Mouse (Mus musculus) stomach, embryonic 16.5 days (tissue): ENCODE measurements at regions not wholly inside any gene's neighbourhood (a gene's known extent, or its start where the extent isn't known, plus 50 kb on each side); places are given as distances from the start of the nearest gene placed in this dataset.

Experiments
- ATAC-seq: fragments of 200-750 bp; cut with Nextera tagmentation; 2 replicates; pipeline ENCODE4 v1.8.0; 2017; ENCODE audit warnings: moderate number of reproducible peaks, moderate TSS enrichment; ENCODE audit not compliant: insufficient read depth, low FRiP score
- H3K27ac ChIP-seq: fragments of 300-500 bp; sonication (generic); 2 replicates; pipeline ENCODE4 v1.5.1; 2014; ENCODE audit warnings: low read length
- H3K27me3 ChIP-seq: fragments of 300-500 bp; sonication (generic); 2 replicates; pipeline ENCODE4 v1.6.1; 2014; ENCODE audit warnings: low read length, control low read depth, mixed read lengths; ENCODE audit not compliant: control insufficient read depth, insufficient read depth
- H3K36me3 ChIP-seq: fragments of 300-500 bp; sonication (generic); 2 replicates; pipeline ENCODE4 v1.6.1; 2014; ENCODE audit warnings: low read length; ENCODE audit not compliant: control insufficient read depth, insufficient read depth
- H3K4me1 ChIP-seq: fragments of 300-500 bp; sonication (generic); 2 replicates; pipeline ENCODE4 v1.6.1; 2014; ENCODE audit warnings: low read length, control low read depth, mixed read lengths; ENCODE audit not compliant: control insufficient read depth, insufficient read depth
- H3K4me2 ChIP-seq: fragments of 300-500 bp; sonication (generic); 2 replicates; pipeline ENCODE4 v1.6.1; 2014; ENCODE audit warnings: low read depth, low read length, mixed read lengths
- H3K4me3 ChIP-seq: fragments of 300-500 bp; sonication (generic); replicated peaks from 2 replicates; pipeline ENCODE4 v1.5.1; 2014; ENCODE audit warnings: mild to moderate bottlenecking, low read length
- H3K9ac ChIP-seq: fragments of 300-500 bp; sonication (generic); 2 replicates; pipeline ENCODE4 v1.6.1; 2014; ENCODE audit warnings: low read length
- H3K9me3 ChIP-seq: fragments of 300-500 bp; sonication (generic); replicated peaks from 2 replicates; pipeline ENCODE4 v1.6.1; 2016; ENCODE audit warnings: low read length, control low read depth; ENCODE audit not compliant: control insufficient read depth
- WGBS: fragments of 180-500 bp; shearing (Covaris S2); extraction: QIAGEN DNeasy Blood & Tissue Kit; methylation state at CpG from one replicate; pipeline ENCODE4 v1.1.7; 2014; 5-methylcytosine and 5-hydroxymethylcytosine counted together

GRCm38 (mm10) chr3:136432072-136432471 is 106.2 kb upstream of the Bank1 start:
- Histone ChIP-seq H3K4me2 (no peak overlapping the region), H3K36me3 (no peaks in the 10 kb centered on the region), H3K9ac (no peak overlapping the region), H3K27ac (no peak overlapping the region), H3K9me3 (no peaks in the 10 kb centered on the region), H3K27me3 (peaks cover 4% of the 10 kb centered on the region; the same call in 1 of the 2 replicates), H3K4me1 (no peaks in the 10 kb centered on the region), H3K4me3 (no peak overlapping the region)
- ATAC-seq: no peak
- WGBS: 79% methylated on average over 3 of the region's 3 CpGs

- no peak overlapping the region for H3K9ac ChIP-seq
- no peaks in the 10 kb centered on the region for H3K36me3 ChIP-seq
- H3K9me3 ChIP-seq: no peaks in the 10 kb centered on the region
- no peak overlapping the region for H3K4me3 ChIP-seq
- peaks cover 4% of the 10 kb centered on the region; the same call in 1 of the 2 replicates for H3K27me3 ChIP-seq
- H3K27ac ChIP-seq: no peak overlapping the region
- H3K4me1 ChIP-seq: no peaks in the 10 kb centered on the region
- no peak for ATAC-seq
- 83% methylated on average over 2 of the region's 2 CpGs for WGBS
- no peak overlapping the region for H3K4me2 ChIP-seq
These were observed 101.6 kb upstream of the Bank1 start for GRCm38 (mm10) chr3:136427427-136427826.

GRCm38 (mm10) chr3:136426539-136427194 is 100.8 kb upstream of the Bank1 start:
- ATAC-seq: no peak
- Histone ChIP-seq H3K4me3 (no peak overlapping the region), H3K27me3 (peaks cover 4% of the 10 kb centered on the region; the same call in 1 of the 2 replicates), H3K4me2 (no peak overlapping the region), H3K9me3 (no peaks in the 10 kb centered on the region), H3K36me3 (no peaks in the 10 kb centered on the region), H3K27ac (no peak overlapping the region), H3K9ac (no peak overlapping the region), H3K4me1 (no peaks in the 10 kb centered on the region)
- 68% methylated on average over 8 of the region's 8 CpGs for WGBS

DNA sequence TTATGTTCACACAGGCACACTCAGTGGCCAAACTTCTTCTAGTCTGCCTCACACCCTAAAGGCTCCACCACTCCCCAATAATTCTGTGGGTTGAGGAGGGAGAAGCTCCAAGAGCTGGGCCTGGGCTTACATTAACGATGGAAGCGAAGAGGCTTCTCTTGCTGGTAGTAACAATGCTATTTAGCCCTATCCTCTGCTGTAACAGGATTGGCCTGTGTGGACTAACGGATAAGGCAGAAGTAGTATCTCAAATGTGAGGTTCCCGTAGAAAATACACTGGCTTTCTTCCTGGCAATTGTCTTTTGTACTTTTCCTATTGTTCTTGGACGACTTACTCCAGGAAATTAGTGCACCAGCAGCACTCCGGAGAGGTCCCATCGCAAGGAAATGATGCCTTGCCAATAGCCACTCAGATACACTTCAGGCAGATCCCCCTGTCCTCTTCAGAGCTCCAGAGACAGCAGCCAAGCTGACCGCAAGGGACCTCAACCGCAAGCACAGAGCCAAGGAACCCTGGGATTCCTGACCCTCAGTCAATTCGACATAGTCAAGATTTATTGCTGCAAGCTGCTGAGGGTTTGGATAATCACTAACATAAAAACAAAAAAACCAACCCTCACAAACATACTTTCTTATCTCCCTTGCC is 96.2 kb upstream of the Bank1 start:
- no peak overlapping the region for H3K27ac ChIP-seq
- H3K4me1 ChIP-seq: no peaks in the 10 kb centered on the region
- 71% methylated on average over 10 of the region's 10 CpGs for WGBS
- H3K4me3 ChIP-seq: no peak overlapping the region
- no peaks in the 10 kb centered on the region for H3K27me3 ChIP-seq
- no peak overlapping the region for H3K9ac ChIP-seq
- H3K36me3 ChIP-seq: no peaks in the 10 kb centered on the region
- ATAC-seq: no peak
- no peaks in the 10 kb centered on the region for H3K9me3 ChIP-seq
- H3K4me2 ChIP-seq: no peak overlapping the region

- H3K9ac ChIP-seq: no peak overlapping the region
- no peaks in the 10 kb centered on the region for H3K27me3 ChIP-seq
- WGBS: 75% methylated on average over 8 of the region's 8 CpGs
- no peak for ATAC-seq
- no peaks in the 10 kb centered on the region for H3K4me1 ChIP-seq
- no peak overlapping the region for H3K27ac ChIP-seq
- H3K4me3 ChIP-seq: no peak overlapping the region
- no peaks in the 10 kb centered on the region for H3K36me3 ChIP-seq
- no peaks in the 10 kb centered on the region for H3K9me3 ChIP-seq
- no peak overlapping the region for H3K4me2 ChIP-seq
These were observed 79.7 kb upstream of the Bank1 start for GRCm38 (mm10) chr3:136405606-136406005.

DNA sequence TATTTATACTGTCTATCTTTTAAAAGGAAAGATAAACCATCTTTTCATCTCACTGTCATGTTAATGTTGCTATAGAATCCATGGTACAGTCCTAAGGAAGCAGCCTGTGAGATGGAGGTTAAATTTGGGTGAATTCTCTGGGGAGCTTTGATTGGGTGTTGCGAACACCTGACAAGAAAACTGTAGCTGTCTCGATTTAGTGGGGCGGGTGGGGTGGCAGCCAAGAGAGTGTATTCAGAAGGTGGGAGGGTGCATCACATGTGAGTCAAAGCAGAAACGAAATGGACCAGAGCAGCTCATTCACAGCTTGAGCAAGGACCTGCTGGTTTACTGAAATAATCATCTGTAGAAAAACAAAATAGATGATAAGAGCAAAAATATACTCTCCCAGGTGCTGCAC is 57.4 kb upstream of the Bank1 start:
- no peak for ATAC-seq
- Histone ChIP-seq H3K9ac (no peak overlapping the region), H3K9me3 (no peaks in the 10 kb centered on the region), H3K4me1 (0 out of 2 replicates have a peak, but pooled peaks cover 2% of the 10 kb centered on the region), H3K36me3 (no peaks in the 10 kb centered on the region), H3K27me3 (no peaks in the 10 kb centered on the region), H3K27ac (no peak overlapping the region), H3K4me3 (no peak overlapping the region), H3K4me2 (no peak overlapping the region)
- 69% methylated on average over 4 of the region's 4 CpGs for WGBS

- 46% methylated on average over 7 of the region's 7 CpGs for WGBS
- Histone ChIP-seq H3K9me3 (no peaks in the 10 kb centered on the region), H3K4me3 (no peak overlapping the region), H3K4me1 (0 out of 2 replicates have a peak, but pooled peaks cover 2% of the 10 kb centered on the region), H3K9ac (no peak overlapping the region), H3K27ac (no peak overlapping the region), H3K4me2 (no peak overlapping the region), H3K36me3 (no peaks in the 10 kb centered on the region), H3K27me3 (no peaks in the 10 kb centered on the region)
- no peak for ATAC-seq
These were observed 54.8 kb upstream of the Bank1 start for GRCm38 (mm10) chr3:136380644-136381043.

DNA sequence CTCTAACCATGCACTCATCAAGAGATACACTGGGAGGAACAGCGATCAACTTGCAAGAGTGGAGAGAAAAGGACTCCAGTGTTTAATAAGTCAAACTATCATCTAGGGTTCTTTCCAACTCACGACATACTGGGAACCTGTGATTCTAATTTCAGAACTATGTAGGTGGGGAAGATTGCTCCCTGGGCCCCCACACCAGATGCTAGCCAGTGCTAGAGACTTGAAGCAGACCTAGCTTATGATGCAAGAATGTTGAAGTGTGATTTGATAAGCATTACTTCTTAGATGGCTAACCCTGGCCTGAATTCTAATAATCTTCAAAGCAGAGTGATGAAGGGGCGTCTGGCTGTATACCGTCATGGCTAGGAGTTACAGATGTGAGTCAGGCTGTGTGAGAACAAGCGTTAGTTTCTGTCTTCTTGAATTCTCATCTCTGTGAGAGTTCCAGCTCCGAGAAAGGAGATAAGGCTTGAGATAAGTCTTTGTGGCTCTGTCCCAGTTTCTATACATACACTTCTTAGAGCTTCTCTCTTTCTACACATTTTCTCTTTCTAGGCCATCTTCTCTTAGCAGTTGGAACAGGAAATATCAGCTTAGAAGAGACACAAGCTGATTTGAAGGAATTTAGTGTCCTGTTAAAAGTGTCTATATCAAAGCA is 54.0 kb upstream of the Bank1 start:
- Histone ChIP-seq H3K9ac (no peak overlapping the region), H3K9me3 (no peaks in the 10 kb centered on the region), H3K4me1 (0 out of 2 replicates have a peak, but pooled peaks cover 2% of the 10 kb centered on the region), H3K27ac (no peak overlapping the region), H3K27me3 (no peaks in the 10 kb centered on the region), H3K4me2 (no peak overlapping the region), H3K4me3 (no peak overlapping the region), H3K36me3 (no peaks in the 10 kb centered on the region)
- ATAC-seq: no peak
- WGBS: 78% methylated on average over 6 of the region's 6 CpGs

- Histone ChIP-seq H3K4me3 (no peak overlapping the region), H3K9ac (no peak overlapping the region), H3K4me2 (no peak overlapping the region), H3K27ac (no peak overlapping the region), H3K36me3 (no peaks in the 10 kb centered on the region), H3K27me3 (no peaks in the 10 kb centered on the region), H3K4me1 (0 out of 2 replicates have a peak, but pooled peaks cover 2% of the 10 kb centered on the region), H3K9me3 (no peaks in the 10 kb centered on the region)
- 57% methylated on average over 4 of the region's 4 CpGs for WGBS
- 0 out of 2 replicates have a peak, but pooled peaks have one; percentile 33 for ATAC-seq
These were observed 51.0 kb upstream of the Bank1 start for GRCm38 (mm10) chr3:136376893-136377292.
